Mouse (Mus musculus) heart, embryonic 14.5 days (tissue): ENCODE results near the gene Mad2l2. TPM values are rescaled to one million over a fixed set of nuclear protein-coding genes. Genes with fewer than 3 reads are reported as not detected.
"Not testable (repeated sequence)": the region's sequence is repeated elsewhere in the genome, so short reads cannot be mapped to it uniquely, and the experiment has no call there.

ENCODE experiments used
- ATAC-seq: fragments of 200-750 bp; cut with Nextera tagmentation; 2 replicates; pipeline ENCODE4 v1.8.0; 2017; ENCODE audit warnings: low read depth, moderate TSS enrichment; ENCODE audit not compliant: insufficient number of reproducible peaks, insufficient read depth, low FRiP score
- H3K27ac ChIP-seq, 2 experiments: fragments of 200-500 bp in 1 of 2; fragments of 300-500 bp in 1 of 2; sonication (generic) in 1 of 2; replicated peaks in 1 of 2; 2 replicates each; pipeline ENCODE4 v1.5.1; 2012 to 2014; ENCODE audit warnings: low read depth in 2 of 2, low read length in 2 of 2, control low read depth in 1 of 2, mild to moderate bottlenecking in 1 of 2, mixed read lengths in 1 of 2; ENCODE audit not compliant: control insufficient read depth in 1 of 2, insufficient read depth in 1 of 2
- H3K27me3 ChIP-seq: fragments of 300-500 bp; sonication (generic); 2 replicates; pipeline ENCODE4 v1.6.1; 2014; ENCODE audit warnings: mild to moderate bottlenecking, low read length, control low read depth; ENCODE audit not compliant: control insufficient read depth, insufficient read depth
- H3K36me3 ChIP-seq: fragments of 300-500 bp; sonication (generic); 2 replicates; pipeline ENCODE4 v1.6.1; 2014; ENCODE audit warnings: mild to moderate bottlenecking, control low read depth, low read length, mixed read lengths; ENCODE audit not compliant: control insufficient read depth, insufficient read depth
- H3K4me1 ChIP-seq, 2 experiments: fragments of 200-500 bp in 1 of 2; fragments of 300-500 bp in 1 of 2; sonication (generic) in 1 of 2; 2 replicates each; pipeline ENCODE4 v1.6.1; 2012 to 2014; ENCODE audit warnings: low read length in 2 of 2, control low read depth in 1 of 2, mixed read lengths in 1 of 2; ENCODE audit not compliant: control insufficient read depth in 2 of 2, insufficient read depth in 2 of 2
- H3K4me2 ChIP-seq: fragments of 300-500 bp; sonication (generic); 2 replicates; pipeline ENCODE4 v1.6.1; 2014; ENCODE audit warnings: mild to moderate bottlenecking, low read length
- H3K4me3 ChIP-seq, 2 experiments: fragments of 200-500 bp in 1 of 2; fragments of 300-500 bp in 1 of 2; sonication (generic) in 1 of 2; 2 replicates each; pipeline ENCODE4 v1.5.1; 2012 to 2014; ENCODE audit warnings: low read length in 2 of 2, mild to moderate bottlenecking in 2 of 2, control low read depth in 1 of 2, low read depth in 1 of 2, moderate library complexity in 1 of 2; ENCODE audit not compliant: control insufficient read depth in 1 of 2, insufficient read depth in 1 of 2
- H3K9ac ChIP-seq: fragments of 300-500 bp; sonication (generic); 2 replicates; pipeline ENCODE4 v1.6.1; 2014; ENCODE audit warnings: mild to moderate bottlenecking, low read length
- H3K9me3 ChIP-seq: fragments of 300-500 bp; sonication (generic); 2 replicates; pipeline ENCODE4 v1.6.1; 2016; ENCODE audit warnings: low read length, control low read depth; ENCODE audit not compliant: control insufficient read depth
- WGBS: fragments of 180-500 bp; shearing (Covaris S2); extraction: QIAGEN DNeasy Blood & Tissue Kit; methylation state at CpG from one replicate; pipeline ENCODE4 v1.1.7; 2014; 5-methylcytosine and 5-hydroxymethylcytosine counted together
- polyA plus RNA-seq: library from polyadenylated mRNA; unstranded; fragments of >200 nt; fragmentation: Nextera tagmentation; extraction: Ambion mirVana; gene quantifications from 2 replicates; pipeline ENCODE4 v1.2.1, GENCODE M21; 2014

Gene Mad2l2
- polyA plus RNA-seq, 1 experiment from 2014 or later, result 40.9 TPM

- Histone ChIP-seq H3K4me2 (no peak overlapping the region), H3K9ac (no peak overlapping the region), H3K4me1 (peaks cover 9 to 17% of the 10 kb centered on the region in 2 experiments), H3K4me3 (no peak overlapping the region), H3K9me3 (no peaks in the 10 kb centered on the region), H3K36me3 (no peaks in the 10 kb centered on the region), H3K27me3 (no peaks in the 10 kb centered on the region; the same call in 1 of the 2 replicates), H3K27ac (no peak overlapping the region)
- 51% methylated on average over 5 of the region's 5 CpGs for WGBS
- no peak for ATAC-seq
Observed at GRCm38 (mm10) chr4:148109215-148109614, 21.0 kb upstream of the Mad2l2 start.

GRCm38 (mm10) chr4:148112519-148112918 is 17.7 kb upstream of the Mad2l2 start:
- 75% methylated on average over 12 of the region's 12 CpGs for WGBS
- H3K4me1 ChIP-seq, result peaks cover 9 to 12% of the 10 kb centered on the region in 2 experiments
- H3K27ac ChIP-seq, result no peak overlapping the region
- H3K36me3 ChIP-seq, result no peaks in the 10 kb centered on the region
- ATAC-seq, result no peak
- H3K9ac ChIP-seq, result no peak overlapping the region
- peaks cover 7% of the 10 kb centered on the region; the same call in 1 of the 2 replicates for H3K27me3 ChIP-seq
- no peak overlapping the region for H3K4me3 ChIP-seq
- H3K4me2 ChIP-seq, result no peak overlapping the region
- peaks cover 5% of the 10 kb centered on the region; the same call in 1 of the 2 replicates for H3K9me3 ChIP-seq

GRCm38 (mm10) chr4:148114758-148115391 is 15.3 kb upstream of the Mad2l2 start:
- Histone ChIP-seq H3K27me3 (peaks cover 7% of the 10 kb centered on the region; the same call in 1 of the 2 replicates), H3K4me2 (peak overlapping the region; percentile 23; the same call in 1 of the 2 replicates), H3K9me3 (peaks cover 5% of the 10 kb centered on the region; the same call in 1 of the 2 replicates), H3K27ac (no peak overlapping the region), H3K4me1 (peaks cover 0 to 3% of the 10 kb centered on the region in 2 experiments; a peak in 1 of 4 replicates), H3K36me3 (no peaks in the 10 kb centered on the region), H3K4me3 (no peak overlapping the region), H3K9ac (no peak overlapping the region; the same call in 1 of the 2 replicates)
- 0 out of 2 replicates have a peak, but pooled peaks have one; percentile 15 for ATAC-seq
- 7% methylated on average over 15 of the region's 15 CpGs for WGBS

- no peak overlapping the region; the same call in 1 of the 2 replicates for H3K9ac ChIP-seq
- no peak for ATAC-seq
- no peaks in the 10 kb centered on the region for H3K36me3 ChIP-seq
- no peak overlapping the region for H3K4me3 ChIP-seq
- H3K4me1 ChIP-seq, result peaks cover 0 to 3% of the 10 kb centered on the region in 2 experiments; a peak in 1 of 4 replicates
- 8% methylated on average over 15 of the region's 15 CpGs for WGBS
- no peak overlapping the region for H3K27ac ChIP-seq
- peaks cover 5% of the 10 kb centered on the region; the same call in 1 of the 2 replicates for H3K9me3 ChIP-seq
- peak overlapping the region; percentile 23; the same call in 1 of the 2 replicates for H3K4me2 ChIP-seq
- peaks cover 7% of the 10 kb centered on the region; the same call in 1 of the 2 replicates for H3K27me3 ChIP-seq
Observed at GRCm38 (mm10) chr4:148115467-148115866, 14.7 kb upstream of the Mad2l2 start.

GRCm38 (mm10) chr4:148116657-148117056 is 13.5 kb upstream of the Mad2l2 start:
- peaks cover 5% of the 10 kb centered on the region; the same call in 1 of the 2 replicates for H3K9me3 ChIP-seq
- no peak overlapping the region for H3K4me2 ChIP-seq
- ATAC-seq, result no peak
- peaks cover 7% of the 10 kb centered on the region; the same call in 1 of the 2 replicates for H3K27me3 ChIP-seq
- H3K4me1 ChIP-seq, result peaks cover 0 to 3% of the 10 kb centered on the region in 2 experiments; a peak in 1 of 4 replicates
- H3K9ac ChIP-seq, result no peak overlapping the region
- no peaks in the 10 kb centered on the region for H3K36me3 ChIP-seq
- H3K27ac ChIP-seq, result no peak overlapping the region
- no peak overlapping the region for H3K4me3 ChIP-seq
- 74% methylated on average over 4 of the region's 4 CpGs for WGBS

- H3K4me3 ChIP-seq, result no peak overlapping the region
- H3K27ac ChIP-seq, result no peak overlapping the region
- H3K4me1 ChIP-seq, result peaks cover 0 to 3% of the 10 kb centered on the region in 2 experiments; a peak in 1 of 4 replicates
- peaks cover 5% of the 10 kb centered on the region; the same call in 1 of the 2 replicates for H3K9me3 ChIP-seq
- no peak overlapping the region for H3K4me2 ChIP-seq
- H3K36me3 ChIP-seq, result no peaks in the 10 kb centered on the region
- H3K9ac ChIP-seq, result no peak overlapping the region
- ATAC-seq, result no peak
- peaks cover 7% of the 10 kb centered on the region; the same call in 1 of the 2 replicates for H3K27me3 ChIP-seq
- 69% methylated on average over 4 of the region's 4 CpGs for WGBS
Observed at GRCm38 (mm10) chr4:148117392-148117791, 12.8 kb upstream of the Mad2l2 start.

- H3K4me3 ChIP-seq, H3K4me2 ChIP-seq, H3K27ac ChIP-seq, H3K27me3 ChIP-seq, H3K36me3 ChIP-seq, H3K4me1 ChIP-seq, ATAC-seq, H3K9me3 ChIP-seq, H3K9ac ChIP-seq: not testable (repeated sequence)
- WGBS, result 79% methylated on average over 9 of the region's 9 CpGs
Observed at GRCm38 (mm10) chr4:148119578-148119977, 10.6 kb upstream of the Mad2l2 start.
